Mouse (Mus musculus) cerebellum, adult 11-12 months (tissue): ENCODE measurements around the gene Snca.

Experiments
- DNase-seq: peaks from one replicate; pipeline ENCODE4 v3.0.0; 2022

Gene Snca

GRCm38 (mm10) chr6:60829282-60829891 is at the start of gene Snca:
Snca (minus strand) TSS chr6:60829855.
- peak; percentile 30 for DNase-seq

DNA sequence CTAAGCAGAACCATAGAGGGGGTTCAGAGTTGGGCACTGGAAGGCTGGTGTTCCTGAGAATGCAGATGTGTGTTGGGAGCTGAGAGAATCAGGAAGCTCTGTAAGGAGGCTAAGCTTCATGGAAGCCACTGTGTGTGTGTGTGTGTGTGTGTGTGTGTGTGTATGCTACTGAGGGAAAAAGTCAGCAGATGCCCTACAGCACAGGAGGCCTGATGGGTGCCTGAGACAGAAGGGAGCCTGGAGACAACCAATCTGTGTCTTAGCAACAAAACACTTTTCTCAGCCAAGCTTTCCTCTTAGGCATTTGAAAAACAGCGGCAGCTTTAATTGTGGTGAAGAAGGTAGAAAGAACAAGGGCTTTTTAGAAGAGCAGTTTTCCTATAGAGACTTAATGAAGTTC is 40.5 kb upstream of the Snca start:
- DNase-seq = no peak

- DNase-seq = no peak
These were observed 26.9 kb upstream of the Snca start for GRCm38 (mm10) chr6:60856599-60856998.

DNA sequence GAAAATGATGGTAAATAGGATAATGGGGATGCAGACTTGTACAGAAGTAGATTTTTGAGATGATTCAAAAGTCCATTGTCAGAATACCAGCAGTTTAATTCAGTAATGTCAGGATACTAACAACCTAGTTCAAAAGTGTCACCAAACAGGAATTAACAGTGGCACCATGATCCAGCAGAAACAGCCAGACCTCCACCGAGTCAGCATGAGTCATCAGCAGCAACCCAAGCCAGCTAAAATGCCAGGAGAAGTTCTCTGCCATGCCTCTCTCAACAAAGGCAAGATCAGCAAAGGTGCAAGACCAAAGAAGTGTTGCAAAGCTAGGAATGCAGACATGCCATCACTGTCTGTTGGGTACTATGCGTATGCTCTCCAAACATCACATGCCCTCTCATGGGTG is 22.0 kb upstream of the Snca start:
- DNase-seq = no peak

DNA sequence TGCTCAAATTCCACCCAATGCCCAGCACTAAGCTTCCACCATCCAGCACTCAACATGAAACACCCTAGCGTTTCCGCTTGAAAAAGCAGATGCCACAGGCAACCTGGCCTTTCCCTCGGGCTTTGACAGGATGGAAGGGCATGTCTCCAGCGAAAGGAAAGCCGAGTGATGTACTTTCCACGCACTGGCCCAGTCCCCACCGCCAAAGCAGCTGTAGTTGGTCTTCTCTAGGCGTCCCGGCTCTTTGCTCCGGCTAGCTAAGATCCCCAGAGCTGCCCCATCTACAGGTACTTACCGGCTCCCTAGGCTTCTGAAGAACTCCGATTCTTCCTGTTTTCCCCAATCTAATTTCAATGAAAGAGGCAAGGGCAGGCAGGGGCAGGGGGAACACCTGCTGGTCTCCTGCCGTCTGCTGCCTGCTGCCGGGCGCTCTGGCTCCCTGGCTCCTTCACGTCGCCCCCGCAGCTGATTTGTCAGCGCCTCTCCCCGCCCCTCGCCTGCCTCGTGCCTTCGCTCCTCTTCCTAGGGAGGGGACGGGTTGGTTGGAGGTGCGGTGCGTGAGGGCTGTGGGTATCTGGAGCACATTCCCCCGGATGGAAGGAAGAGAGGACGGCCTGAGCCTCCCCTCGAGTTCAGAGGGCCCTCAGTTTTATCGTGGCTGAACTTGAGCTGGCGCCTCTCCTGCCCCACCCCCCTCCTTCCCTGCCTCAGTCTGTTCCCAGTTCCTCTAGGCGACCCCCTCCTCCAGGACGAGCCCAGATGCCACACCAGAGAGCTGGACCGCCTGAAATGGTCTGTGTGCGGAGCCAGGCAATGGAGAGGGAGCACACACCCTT is 1.0 kb downstream of the Snca start:
- peak; percentile 79 for DNase-seq

- DNase-seq = no peak
These were observed 1.6 kb downstream of the Snca start for GRCm38 (mm10) chr6:60828047-60828428.

DNA sequence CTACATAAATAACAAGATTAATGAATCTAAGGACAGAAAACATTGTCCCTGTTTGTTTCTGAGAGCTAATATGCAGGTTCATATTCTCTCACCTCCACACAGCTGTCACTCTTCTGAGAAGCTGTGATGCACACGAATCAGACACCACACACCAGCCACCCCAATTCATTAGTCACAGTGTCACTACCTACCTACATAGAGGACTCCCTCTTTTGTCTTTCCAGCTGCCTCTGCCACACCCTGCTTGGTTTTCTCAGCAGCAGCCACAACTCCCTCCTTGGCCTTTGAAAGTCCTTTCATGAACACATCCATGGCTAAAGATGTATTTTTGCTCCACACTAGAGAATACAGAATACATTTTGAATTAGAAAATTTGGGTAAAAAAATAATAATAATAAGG is 2.4 kb downstream of the Snca start:
- no peak for DNase-seq

DNA sequence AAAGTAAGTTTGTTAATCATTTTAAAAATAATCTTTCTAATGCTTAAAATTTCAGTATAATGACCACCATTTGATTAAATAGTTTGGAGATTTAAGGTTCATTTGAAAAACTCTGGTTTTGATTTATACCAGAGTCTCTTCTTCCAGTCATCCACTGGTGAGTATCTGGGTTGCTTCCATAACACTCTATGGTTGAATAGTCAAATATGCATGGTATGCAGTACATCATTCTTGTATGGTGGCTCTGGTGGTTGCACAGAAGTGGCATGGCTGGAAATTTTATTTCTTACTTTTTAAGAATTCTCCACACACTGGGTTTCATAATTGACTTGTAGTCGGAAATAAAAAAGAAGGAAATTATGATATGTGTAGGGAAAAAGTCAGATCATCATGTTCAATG is 10.4 kb downstream of the Snca start:
- DNase-seq = no peak

DNA sequence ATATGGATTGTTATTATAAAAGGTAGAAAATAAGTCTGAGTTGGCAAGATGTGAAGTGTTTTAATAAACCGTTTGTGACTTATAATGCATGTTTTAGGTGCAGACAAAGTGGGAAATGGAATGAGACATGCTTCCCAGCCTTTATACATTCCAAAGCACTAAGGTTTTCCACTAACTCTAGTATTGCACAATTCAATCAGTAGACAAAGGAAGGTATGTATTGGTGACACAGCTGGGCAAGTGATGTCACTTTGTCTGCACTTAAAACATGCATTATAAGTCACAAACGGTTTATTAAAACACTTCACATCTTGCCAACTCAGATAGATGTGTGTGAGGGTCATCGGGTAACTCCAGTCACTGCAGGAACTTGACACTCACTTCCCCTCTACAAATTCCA is 16.1 kb downstream of the Snca start:
- DNase-seq = no peak

- DNase-seq = no peak
These were observed 31.4 kb downstream of the Snca start for GRCm38 (mm10) chr6:60798266-60798665.

- DNase-seq = peak; percentile 54
These were observed 35.8 kb downstream of the Snca start for GRCm38 (mm10) chr6:60793659-60794365.

DNA sequence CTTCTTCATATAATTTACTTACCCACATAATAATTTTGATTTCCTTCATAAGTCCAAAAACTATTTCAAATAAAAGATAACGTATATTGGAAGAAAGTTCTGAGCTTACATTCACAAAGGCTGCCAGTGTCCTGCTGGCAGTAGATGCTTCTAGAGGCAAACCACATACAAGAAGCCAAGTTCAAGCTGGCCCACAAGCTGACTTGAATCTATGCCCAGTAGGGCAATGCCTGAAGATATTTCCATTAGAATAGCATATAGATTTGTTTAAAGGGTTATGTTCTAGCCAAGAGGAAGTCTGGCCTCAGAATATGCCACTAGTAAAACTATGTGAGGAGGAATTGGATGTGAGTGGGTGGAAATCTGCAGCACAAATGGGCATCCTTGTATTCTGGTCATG is 42.7 kb downstream of the Snca start:
- DNase-seq = no peak

DNA sequence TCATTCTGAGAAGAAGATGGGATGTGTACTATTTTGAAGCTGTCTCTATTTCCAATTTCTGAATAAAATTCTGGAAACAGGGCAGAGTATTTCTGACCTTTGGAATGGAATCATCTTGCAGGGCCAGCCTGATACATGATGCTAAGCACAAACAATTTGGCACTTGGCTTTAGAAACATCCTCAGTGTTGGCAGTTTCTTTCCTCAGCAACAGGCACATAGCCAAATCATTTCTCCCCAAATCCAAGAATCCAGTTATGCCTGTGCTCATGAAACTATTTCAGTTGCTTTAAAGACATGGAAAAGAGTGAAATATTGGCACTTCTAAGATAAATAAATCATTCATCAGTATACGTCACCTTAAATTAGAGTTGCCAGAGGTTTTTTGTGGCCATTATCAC is 57.8 kb downstream of the Snca start:
- peak; percentile 22 for DNase-seq

DNA sequence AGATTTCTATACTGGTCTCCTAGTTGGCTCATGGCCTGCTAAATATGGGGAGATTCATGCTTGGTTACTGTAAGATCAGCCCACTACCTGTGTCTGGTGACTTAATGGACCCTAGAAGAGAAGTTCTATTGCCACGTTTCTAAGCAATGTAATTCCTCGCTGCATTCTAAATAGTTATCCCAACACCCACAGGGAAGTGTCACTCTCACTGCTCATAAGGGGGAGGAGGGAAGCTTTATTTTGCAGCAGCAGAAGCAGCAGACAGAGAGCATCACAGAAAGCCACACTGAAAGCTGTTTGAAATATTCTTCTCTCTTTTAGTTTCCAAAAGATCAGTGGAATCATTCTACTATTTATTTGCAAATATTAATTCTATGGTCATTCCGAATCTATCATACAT is 64.0 kb downstream of the Snca start:
- DNase-seq = no peak

GRCm38 (mm10) chr6:60762864-60763263 is 66.8 kb downstream of the Snca start:
- DNase-seq = no peak

DNA sequence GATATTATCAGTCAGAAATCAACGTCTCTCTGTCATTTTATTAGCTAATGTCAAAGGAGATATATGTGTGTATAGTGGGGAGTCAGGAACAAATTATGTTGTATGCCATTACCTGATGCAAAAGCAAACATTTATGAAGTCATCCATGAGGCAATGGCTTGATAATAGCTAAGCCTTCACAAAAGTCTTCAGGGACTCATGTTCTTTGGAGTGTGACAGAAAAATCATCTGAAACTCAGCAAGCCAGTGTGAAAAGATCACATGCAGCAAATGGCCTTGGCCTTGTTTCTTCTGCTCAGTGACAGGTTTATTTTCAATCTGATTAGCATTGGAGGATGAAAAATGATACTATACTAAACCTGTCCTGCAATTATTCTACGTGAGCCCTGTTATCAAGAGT is 67.9 kb downstream of the Snca start:
- DNase-seq = no peak

DNA sequence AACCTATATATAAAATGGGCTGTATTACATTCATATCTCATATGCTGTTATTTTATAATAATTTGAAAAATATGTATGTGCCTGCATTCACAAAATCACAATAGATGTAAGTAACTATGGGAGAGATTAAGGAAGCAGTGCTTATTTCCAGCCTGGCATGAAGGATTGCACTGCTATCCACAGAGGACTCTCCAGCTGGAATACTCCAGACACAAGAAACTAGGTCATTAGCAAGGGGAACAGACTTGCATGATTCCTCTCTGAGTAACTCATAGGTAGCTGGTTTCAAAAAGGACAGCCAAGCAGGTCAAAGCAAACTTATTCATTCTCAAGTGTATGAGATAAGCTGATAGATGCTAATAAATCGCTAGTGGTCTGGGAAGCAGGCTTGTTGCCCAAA is 74.7 kb downstream of the Snca start:
- DNase-seq = no peak

DNA sequence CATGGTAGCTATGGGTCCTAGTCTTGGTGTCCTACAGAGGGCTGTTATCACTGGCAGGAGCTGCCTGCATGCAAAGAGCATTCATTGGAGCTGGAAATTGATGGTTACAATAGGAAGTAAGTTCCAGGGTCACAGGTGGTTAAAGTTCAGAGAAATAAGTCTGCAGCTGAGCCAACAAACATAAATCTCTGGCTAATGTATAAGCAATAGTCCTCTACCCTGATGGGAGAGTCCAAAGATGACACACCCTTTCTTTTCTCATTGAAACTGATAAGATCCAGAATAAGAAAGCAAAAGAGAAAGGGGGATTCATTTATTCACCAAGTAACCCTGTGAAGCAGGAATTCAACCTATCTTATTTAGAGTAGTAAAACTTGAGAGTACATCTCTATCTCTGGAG is 83.7 kb downstream of the Snca start:
- no peak for DNase-seq

- no peak for DNase-seq
These were observed 88.1 kb downstream of the Snca start for GRCm38 (mm10) chr6:60741427-60742071.

DNA sequence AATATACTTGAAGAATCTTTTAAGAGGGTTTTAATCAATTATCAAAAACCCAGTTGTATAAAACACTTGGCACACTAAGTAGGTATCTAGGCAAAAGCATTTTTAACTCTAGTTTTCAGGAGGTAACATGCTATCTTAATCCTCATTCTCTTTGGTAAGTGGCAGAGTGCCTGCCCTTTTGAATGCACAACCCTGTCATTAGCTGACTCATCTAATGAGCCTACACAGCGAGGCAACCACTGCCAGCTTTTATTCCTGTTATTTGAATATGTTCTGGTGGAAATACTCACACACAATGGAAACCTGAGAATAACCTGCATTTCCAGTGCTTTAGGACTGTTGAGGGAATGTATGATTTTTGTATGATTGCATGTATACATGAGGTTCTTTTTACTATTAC is 89.9 kb downstream of the Snca start:
- no peak for DNase-seq

DNA sequence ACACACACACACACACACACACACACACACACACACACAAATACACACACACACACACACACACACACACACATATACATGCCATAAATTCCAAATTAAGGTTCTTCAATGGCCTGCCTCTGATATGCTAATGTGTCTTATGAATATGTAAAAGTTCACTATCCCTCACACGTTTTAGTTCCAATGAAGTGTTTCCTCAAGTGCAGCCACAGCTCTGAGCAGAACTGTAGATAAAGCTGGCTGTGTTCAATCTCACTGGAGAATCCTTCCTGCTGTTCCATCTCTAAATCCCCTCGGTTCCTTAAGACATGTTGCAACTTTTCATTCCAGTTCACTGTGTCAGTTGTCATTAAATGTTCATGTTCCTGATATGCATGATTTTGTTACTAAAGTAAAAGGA is 98.5 kb downstream of the Snca start:
- no peak for DNase-seq

GRCm38 (mm10) chr6:60724110-60724829 is 105.4 kb downstream of the Snca start:
- no peak for DNase-seq

DNA sequence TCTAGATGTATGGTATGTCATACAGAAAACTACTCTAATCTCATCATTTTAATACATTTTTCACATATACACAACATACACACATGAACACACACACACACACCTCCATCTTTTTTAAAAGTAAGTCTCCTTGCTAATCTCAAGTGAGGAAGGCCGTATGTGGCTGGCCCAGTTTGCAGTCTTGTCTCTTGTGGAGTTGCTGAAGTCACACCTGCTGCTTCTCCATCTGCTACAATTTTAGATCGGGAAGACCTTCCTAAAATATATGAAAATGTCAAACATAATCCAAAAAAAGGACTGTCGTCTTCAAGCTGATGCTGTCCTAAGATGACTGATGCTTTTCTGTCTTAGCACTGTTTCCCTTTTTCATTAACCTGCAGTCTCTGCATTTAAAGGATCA is 112.1 kb downstream of the Snca start:
- DNase-seq = peak; percentile 42
